Mouse (Mus musculus): ENCODE data around the gene A2m. TPM values are rescaled to one million over a fixed set of nuclear protein-coding genes. Genes with fewer than 3 reads are reported as not detected.

The A2m gene
- polyA plus RNA-seq (2012; rRNA removed), result 18.2 and 19.3 TPM in 2 replicates

DNA sequence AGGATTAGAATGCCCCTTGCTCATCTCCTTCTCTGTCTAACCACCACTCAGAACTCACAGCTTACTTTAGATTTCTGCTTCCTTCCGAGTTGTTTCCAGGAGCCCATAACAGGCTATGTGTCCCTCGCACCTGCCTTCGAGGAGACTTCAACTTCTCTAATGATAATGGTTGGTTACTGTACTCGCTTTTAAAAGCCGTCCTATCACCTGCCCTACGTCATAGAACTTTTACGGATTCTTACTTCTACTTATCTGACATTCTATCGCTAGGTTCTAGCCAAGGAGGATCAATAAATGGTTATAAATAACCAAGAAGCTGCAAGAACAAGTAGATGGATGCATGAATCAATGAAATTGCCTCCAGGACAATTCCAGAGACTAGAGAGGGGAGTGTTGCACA, at the start of gene A2m:
A2m (plus strand) TSS at position 301 of the 400 bp plus-strand sequence.

Other genes starting within 250 kb of the A2m start
- gene Iqsec3, start 161.7 kb upstream of the A2m start, polyA plus RNA-seq (2012; rRNA removed), result under 0.01 TPM in 1 of 2 replicates, not detected in the other
- not detected in 2 replicates for gene Gm7298, start 97.6 kb downstream of the A2m start, polyA plus RNA-seq (2012; rRNA removed)
- 0.01 and 0.02 TPM in 2 replicates for gene Mug1, start 203.2 kb downstream of the A2m start, polyA plus RNA-seq (2012; rRNA removed)